Mouse (Mus musculus): ENCODE data around the gene Ephb1.

DNA sequence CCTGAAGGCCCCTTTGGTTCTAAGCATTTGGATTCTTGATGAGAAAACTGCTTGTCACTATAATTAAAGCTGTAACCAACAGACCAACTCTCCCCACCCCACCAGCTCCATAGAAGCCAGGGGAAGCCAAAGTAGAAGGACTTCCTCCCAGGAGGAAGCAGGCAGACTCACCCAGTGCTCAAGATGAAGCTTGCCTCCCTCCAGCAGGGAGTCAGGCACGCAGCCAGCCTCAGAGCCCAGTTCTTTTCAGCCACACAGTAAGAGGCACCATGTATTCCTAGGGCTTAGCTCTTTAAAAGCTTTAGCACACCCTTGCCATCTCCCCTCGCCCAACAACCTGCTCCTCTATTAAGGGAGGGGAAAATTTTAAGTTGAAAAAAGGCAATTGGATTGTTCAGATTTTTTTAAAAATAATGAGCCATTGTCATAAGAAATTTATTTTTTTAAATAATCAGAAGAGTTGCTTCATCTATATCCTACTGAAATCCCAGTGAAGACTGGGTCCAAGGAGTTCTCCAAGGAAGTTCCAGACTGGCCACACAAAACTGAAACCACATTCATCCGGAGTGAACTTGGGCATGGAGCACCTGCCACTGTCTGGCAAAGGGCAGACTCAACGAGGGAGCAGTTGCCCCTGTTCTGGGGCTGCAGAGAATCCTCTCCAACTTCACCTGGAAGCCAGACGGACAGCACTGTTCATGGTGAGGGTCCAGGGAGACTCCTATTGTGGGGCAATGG lies 81.6 kb downstream of the Ephb1 start:
- TF ChIP-seq EP300 (IDR thresholded peaks at IDR 0.05) (no peak), CTCF (IDR thresholded peaks at IDR 0.05) (no peak)
